Mouse (Mus musculus) common myeloid progenitor, adult 5-6 weeks (primary cell): Measurements from ENCODE around the gene Rel. TPM values are rescaled to one million over a fixed set of nuclear protein-coding genes. Genes with fewer than 3 reads are reported as not detected.
"Not testable (repeated sequence)": the region's sequence is repeated elsewhere in the genome, so short reads cannot be mapped to it uniquely, and the experiment has no call there.

Experiments used
- ATAC-seq: replicated peaks from 2 replicates; pipeline ENCODE4 v1.8.0; 2016; ENCODE audit warnings: low read depth, mild to moderate bottlenecking, moderate TSS enrichment, inconsistent platforms; ENCODE audit not compliant: poor library complexity, severe bottlenecking
- total RNA-seq: library from RNA; stranded (forward); fragments of 200-1000, 187-1606 nt; gene quantifications from 2 replicates; pipeline ENCODE4 v1.2.3, GENCODE M21; 2017

The Rel gene
- 12.0 and 17.2 TPM in 2 replicates for total RNA-seq

DNA sequence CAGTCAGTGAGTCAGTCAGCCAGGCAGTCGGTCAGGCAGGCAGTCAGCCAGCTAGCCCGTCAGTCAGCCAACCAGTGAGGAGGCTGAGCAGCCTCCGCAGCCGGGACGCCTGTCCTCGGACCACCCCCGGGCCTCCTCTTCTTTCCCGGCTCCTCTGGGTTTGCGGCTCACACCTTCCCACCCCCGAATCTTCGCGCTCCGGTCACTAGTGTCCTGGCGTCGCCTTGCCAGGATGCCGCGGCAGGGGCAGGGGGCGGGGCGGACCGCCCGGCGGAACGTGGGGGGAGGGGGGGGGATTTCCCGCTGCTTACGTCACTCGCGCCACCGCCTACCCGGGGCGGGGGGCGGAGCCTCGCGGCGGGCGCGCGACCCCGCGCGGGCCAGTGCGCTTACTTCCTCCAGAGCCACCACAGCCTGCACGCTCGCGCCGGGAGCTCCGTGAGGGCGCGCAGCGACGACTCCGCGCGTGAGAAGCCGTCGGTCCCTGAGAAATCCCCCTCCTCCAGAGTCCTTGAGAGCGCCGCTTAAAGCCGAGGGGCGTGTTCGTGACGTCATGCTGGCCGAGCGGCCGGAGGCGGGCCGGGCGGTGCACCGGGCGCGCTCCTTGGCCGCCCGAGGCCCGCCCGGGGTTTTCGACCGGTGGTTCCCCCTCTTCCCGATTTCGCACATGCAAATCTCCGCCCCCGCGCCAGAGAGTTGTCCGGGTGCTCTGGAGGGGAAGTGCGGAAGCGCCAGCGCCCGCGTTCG is at the start of gene Rel:
Rel (minus strand) TSS at position 211 of the 747 bp plus-strand sequence.
- ATAC-seq: peak; percentile 61

DNA sequence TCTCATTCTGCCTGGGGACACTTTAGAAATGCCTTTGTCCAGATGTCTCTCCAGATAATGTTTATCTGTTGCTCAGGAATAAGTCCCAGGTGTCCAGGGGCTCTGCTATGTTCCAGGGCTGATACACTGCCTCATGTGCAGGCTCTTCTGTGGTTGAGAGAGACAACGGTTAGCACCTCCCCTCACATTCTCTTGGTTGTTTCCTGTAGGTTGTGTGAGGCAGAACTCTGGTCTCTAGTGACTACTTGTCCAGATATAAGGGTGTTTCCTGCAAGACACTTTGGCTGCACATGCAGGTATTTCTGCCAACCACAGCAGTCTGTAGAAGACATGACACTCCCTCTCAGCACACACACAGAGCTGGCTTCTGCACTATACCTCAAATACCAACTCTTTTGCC is 48.0 kb upstream of the Rel start:
- 0 out of 2 replicates have a peak, but pooled peaks have one; percentile 16 for ATAC-seq

DNA sequence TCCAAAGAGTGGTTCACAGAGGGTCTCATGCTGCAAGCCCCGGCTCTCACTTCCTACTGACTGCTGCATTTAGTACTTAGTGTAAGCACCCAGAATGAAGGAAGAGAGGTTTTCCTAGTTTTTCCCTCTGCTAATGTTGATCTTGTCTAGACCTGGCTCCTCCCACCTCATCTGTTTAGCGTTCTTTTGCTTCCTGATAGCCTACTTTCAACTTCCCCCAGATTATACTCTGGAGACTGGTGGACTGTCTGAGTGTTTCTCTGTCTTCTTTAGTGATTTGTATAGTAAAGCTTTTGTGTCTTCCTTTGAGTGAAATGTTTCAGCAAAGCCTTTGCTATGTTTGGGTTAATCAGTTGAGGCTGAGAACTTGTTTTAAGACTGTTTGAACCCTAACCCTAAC is 40.0 kb upstream of the Rel start:
- no peak for ATAC-seq

DNA sequence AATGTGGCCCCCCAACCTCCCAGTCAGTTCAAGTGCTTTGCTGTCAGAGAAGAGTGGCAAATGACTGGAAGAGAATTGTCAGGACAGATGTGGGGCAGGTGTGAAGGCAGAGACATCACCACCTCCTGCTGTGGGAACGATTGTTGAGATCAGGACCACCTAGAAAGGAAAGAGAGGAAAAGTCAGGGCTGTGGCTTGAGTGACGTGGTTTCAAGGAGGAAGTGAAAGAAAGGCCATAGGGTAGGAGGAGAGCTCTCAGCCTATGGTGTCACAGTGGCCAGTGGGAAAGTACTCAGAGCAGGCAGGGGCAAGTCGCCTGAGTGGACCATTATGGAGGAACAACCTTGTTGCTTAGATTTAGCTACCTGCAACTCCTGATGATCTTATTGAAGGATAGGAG is 34.9 kb upstream of the Rel start:
- peak; percentile 95 for ATAC-seq

DNA sequence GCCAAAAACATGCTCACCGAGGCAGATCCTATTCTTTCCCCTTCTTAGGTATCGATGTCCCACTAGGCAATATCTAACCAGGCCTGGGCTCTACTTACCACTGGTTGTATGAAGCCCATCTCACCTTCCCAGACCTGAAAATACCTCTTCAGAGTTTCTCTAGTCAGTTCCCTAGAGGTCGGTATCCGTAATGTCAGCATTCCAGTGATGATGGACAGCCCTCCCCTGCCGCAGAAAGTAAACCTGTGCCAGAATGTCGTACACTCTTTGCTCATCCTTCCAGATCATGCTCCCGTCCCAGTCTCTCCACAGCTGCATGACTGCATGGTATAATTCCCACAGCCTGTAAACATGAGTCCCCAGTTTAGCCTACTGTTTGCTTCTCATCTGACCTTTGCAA is 32.4 kb upstream of the Rel start:
- no peak for ATAC-seq

DNA sequence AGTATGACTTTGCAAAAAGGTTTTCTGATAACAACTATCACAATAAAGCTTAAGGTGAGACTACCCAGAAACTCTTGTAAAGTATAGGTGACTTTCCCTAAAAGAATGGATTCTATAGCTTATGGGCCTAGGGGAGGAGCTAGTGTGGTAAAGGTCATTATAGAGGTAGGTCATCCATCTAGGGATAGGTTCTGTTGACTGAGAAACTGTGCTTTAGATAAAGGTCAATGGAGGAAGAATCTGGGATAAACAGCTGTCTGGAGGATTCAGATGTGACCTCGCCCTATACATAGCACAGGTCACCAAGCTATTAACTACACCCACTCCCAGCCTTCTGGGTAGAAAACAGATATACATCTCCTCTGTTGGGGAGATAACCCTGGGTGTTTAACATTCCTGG is 31.5 kb upstream of the Rel start:
- ATAC-seq: no peak

DNA sequence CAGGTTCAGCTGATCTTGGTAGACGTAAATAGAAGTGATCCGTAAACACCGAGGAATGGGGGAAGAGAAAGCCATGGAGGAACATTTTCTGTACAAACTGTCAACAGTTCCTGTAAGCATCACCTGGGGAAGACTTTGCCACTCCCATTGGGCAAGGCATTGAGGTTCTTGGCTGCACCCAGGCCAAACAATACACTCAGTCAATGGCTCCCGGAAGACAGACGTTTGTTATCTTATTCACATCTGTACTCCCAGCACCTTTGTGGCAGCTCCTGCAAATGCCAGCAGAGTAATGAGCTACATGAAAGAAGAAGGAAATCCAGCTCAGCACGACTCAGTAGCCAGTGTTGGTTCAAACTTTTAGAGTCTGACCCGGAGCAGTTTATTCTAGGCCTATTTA is 31.1 kb upstream of the Rel start:
- ATAC-seq: no peak

DNA sequence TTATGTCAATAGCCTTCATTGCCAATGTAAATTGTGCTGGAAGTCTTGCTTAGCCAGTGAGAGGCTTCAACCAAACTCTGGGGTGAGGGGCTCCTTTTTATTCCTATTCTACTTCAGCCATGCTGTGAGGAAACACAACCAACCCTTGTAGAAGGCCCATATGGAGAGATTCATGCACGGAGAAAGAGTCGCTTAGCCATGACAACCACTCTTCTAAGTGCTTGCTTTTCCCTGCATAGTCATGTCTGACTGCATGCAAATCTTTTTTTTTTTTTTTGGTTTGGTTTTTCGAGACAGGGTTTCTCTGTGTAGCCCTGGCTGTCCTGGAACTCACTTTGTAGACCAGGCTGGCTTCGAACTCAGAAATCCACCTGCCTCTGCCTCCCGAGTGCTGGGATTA is 12.9 kb upstream of the Rel start:
- ATAC-seq: not testable (repeated sequence)

DNA sequence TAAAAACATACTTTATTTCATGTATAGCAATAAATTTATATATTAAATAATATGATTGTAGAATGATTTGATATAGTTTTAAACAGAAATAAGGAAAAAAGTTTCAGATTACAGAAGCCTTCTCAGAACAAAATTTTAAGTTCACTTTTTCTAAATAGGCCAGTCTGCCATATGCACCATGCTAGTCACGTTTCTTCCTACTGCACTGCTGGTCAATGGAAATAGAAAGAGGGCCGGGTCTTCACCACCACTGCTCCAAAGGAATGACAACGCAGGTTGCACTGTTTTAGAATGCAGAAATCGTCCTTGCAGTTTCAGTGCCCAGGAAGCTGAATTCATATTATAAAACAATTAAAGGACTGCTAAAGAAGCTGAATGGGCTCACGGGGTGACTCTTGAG is 12.3 kb upstream of the Rel start:
- no peak for ATAC-seq

DNA sequence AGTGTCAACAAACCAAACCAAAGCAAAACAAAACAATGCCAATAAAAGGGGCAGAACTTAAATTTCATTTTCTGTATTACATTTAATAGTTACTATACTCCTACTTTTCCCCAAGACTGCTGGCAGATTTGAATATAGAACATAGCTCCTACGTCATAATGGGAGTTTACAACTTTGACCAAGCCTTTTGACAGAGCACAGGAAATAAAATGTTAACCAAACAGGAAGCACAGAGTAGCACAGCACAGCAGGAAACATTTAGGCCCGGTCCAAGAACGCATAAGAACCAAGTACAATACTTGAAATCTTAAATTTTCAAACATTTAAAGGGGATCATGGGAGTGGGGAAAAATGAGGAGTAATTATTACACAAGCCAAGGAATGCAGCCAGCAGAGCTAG is 11.3 kb upstream of the Rel start:
- peak; percentile 47; the same call in 1 of the 2 replicates for ATAC-seq

DNA sequence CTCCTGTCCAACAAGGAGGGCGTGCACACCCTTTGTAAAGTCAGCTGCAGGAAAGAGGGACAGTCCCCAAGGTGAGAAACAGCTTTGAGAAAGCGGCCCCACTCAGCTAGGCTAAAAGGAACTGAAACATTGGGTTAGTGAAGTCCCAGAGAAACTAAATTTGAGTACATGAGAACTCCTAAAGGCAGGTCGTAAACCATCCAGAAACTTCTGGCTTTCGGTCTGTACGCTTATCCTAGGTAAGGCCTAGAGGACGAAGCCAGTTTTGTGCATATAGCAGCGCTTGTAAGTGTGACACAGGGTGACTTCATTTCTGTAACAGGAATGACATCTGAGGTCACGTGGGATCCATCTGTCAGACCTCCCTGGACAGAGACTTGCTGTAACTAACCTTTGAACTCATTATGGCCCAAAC is 8.0 kb upstream of the Rel start:
- no peak for ATAC-seq

DNA sequence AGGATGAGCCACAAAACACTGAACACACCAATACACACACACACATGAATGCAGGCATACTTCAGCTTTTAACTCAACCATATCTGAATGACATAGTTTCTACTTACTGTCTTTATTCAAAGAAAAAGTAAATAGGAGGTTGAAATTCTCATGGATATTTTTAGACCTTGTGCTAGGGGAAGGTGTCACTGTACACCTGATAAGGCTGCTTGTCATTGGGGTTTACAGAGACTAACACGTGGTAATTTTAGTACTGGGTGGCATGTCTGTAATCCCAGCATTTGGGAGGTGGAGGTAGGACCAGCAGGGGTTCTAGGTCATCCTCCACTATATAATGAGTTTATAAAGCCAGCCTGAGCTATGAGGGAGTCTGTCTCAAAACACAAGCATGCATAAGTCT is 1.7 kb upstream of the Rel start:
- no peak for ATAC-seq

DNA sequence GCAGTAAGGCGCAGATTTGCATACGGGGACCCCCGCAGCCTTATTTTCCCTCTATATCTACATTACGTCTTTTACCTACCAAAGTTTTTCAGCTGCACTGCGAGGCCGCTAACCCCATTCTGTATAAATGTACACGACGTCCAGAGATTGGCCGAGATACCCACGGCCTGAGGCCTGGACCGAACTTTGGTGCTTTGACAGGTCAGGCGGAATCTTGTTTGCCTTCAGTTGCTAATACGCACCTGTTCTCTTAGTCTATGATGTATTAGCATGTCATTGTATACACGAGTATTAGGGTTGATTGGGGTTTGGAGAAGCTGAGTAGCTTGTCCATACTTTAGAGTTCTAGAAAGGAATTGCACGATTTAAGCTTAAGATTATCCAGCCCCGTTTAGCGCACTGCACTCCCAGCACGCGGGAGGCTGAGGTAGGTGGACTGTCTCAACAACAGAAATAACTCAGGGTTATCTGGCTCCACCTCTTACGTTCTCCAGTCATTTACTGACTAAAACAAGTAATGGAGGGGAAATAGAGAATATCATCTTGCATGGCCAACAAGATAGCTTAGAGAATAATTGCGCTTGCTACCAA is 832 bp upstream of the Rel start:
- no peak for ATAC-seq

DNA sequence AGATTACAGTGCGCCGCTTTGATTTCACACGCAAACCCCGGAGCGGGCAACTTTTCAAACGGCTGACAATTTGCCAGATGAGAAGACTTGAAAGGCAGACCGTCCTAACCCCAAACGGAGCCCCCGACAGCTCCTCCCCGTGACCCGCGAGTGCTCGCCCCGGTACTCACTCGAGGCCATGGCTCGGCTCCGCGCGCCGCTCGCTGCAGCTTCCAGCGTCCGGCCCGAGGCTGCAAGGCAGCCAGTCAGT is 335 bp downstream of the Rel start:
- ATAC-seq: no peak

DNA sequence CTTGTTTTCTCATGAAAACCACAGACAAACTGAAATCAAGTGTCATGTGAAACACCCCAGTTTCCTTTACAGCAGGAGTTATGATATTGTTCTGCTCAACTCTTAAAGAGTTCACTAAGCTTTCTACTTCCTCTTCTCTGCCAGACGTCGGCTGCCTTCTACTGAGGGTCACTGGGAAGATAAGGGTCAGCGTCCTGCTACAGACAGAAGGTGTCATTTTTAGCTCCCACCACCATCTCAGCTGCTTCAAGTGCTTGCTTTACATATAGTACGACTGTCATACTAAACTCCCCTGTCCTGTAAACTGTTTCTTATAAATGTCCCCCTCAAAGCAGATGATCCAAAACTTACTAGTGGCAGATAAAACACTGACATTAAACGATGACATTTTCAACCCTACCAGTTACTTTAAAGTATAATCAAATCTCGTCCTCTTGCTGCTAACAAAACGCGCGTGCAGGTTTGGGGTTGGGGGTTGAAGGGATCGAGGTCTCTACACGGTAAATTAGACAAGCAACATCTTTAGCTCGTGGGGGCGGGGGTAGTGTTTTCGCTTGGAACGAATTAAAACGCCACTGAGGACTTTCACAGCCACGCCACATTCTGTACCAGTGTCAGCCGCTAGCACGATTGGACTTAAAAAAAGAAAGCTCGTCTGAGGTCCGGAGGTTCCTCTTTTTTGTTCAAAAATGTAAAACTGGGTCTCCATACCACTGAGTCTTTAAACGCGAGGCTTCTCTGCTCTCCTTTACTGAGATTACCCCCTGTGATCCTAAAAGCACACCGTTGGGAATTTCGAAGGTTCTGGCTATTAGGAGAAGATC is 872 bp downstream of the Rel start:
- ATAC-seq: peak; percentile 59

DNA sequence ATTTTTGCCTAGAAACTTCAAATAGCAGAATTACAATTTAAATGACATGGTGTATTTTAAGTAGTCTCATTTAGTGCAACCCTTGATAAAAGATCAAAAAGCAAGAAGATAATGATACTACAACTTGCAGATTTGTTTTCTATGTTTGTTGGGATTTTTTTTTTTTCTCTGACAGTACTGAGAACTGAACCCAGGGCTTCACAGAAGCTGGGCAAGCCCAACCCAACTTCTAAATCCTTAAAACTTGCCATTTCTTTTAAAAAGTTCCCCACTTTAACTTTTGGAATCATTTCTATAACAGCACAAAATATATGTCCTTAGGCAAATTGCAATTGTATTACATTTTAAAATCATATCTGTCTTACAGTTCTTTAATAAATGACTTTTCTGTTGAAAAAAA is 1.7 kb downstream of the Rel start:
- no peak for ATAC-seq

DNA sequence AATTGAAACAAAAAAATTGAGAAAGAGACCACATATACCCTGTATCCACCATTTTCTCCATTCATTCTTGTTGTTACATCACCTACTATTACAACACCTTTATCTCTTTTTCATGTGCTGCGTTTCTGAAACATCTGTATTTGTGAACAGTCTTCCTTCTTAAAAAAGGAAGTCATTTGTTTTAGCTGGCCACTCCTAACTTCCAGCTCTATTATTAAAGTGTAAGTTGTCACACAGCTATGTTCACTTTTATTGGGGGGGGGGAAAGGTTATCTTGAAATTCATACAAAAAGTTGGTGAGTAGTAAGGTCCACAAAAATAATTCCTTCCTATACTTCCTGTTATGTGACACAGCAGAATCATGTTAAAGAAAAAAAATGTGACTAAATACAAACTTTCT is 2.8 kb downstream of the Rel start:
- ATAC-seq: 0 out of 2 replicates have a peak, but pooled peaks have one; percentile 3

DNA sequence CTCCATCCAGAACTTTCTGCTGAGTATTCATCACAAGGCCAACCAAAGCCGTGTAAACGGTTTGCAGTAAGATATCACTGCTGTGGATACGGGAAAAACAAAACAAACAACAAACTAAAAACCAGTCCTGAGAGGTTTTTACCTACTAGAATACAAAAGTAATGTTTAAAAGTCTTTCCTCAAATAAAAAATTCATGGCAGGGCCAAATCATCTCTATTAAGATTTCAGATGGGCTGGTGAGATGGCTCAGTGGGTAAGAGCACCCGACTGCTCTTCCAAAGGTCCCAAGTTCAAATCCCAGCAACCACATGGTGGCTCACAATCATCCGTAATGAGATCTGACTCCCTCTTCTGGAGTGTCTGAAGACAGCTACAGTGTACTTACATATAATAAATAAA is 3.4 kb downstream of the Rel start:
- ATAC-seq: not testable (repeated sequence)

DNA sequence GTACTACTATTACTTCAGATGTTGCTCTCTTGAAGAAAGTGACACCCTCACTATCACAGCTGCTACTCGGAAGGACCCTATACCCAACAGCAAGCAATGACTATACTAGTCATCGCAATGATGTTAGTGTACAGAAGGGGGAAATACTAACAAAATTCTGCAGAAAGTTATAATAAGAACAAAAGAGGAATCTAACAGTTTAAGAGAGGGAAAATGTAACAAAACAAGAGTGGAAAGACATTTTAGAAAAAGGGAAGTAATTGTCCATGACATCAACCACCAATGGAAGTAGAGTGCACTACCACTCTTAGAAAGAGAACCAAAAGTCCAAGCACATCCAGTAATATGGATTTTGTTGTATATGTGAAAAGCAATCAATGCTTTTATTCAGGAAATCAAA is 8.1 kb downstream of the Rel start:
- ATAC-seq: peak; percentile 65

DNA sequence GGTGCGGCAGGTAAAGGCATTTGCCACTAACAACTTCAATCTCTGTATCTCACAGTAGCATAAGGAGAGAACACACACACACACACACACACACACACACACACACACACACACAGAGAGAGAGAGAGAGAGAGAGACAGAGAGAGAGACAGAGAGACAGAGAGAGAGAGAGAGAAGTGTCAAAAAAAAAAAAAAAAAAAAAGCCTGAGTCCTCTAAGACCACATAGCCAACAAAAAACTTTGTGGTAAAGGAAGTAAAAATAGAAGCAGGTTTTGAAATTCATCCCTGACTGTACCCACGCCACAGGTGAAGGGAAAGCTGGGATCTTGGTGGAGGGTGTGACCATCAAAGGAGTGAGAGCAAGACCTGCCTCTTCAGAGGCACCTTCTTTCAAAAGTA is 12.6 kb downstream of the Rel start:
- ATAC-seq: no peak

DNA sequence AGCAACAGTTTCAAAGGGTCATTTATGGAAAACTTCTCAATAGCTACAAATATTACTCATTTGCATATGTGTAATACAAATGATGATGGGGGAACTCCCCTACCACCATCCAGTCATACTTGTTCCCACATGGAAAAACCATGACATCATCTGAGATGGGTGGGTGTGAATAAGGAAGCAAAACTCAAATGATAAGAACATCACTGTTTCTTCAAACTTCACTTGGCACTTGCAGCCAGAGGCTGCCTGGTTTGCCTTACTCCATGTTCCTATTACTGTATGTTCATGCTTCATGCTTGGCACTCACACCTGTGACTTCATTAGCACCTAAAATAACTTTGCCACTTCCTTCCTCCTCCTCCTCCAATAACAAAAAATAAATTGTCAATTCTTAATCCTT is 16.4 kb downstream of the Rel start:
- no peak for ATAC-seq
